Mouse (Mus musculus) lung, embryonic 14.5 days (tissue): ENCODE measurements around the gene Flt3. TPM values are rescaled to one million over a fixed set of nuclear protein-coding genes. Genes with fewer than 3 reads are reported as not detected.

Experiments
- ATAC-seq: fragments of 200-750 bp; cut with Nextera tagmentation; 2 replicates; pipeline ENCODE4 v1.8.0; 2017; ENCODE audit warnings: mild to moderate bottlenecking, moderate TSS enrichment, moderate library complexity; ENCODE audit not compliant: insufficient read depth
- DNase-seq: peaks from one replicate; pipeline ENCODE4 v3.0.0-alpha.2; 2015
- H3K27ac ChIP-seq: fragments of 300-500 bp; sonication (generic); 2 replicates; pipeline ENCODE4 v1.5.1; 2014; ENCODE audit warnings: low read depth, mild to moderate bottlenecking, moderate library complexity
- H3K27me3 ChIP-seq: fragments of 300-500 bp; sonication (generic); 2 replicates; pipeline ENCODE4 v1.6.1; 2014; ENCODE audit warnings: low read length, control low read depth; ENCODE audit not compliant: insufficient read depth
- H3K36me3 ChIP-seq: fragments of 300-500 bp; sonication (generic); 2 replicates; pipeline ENCODE4 v1.6.1; 2014; ENCODE audit warnings: control low read depth; ENCODE audit not compliant: insufficient read depth
- H3K4me1 ChIP-seq: fragments of 300-500 bp; sonication (generic); 2 replicates; pipeline ENCODE4 v1.6.1; 2014; ENCODE audit warnings: antibody characterized with exemption, control low read depth; ENCODE audit not compliant: insufficient read depth
- H3K4me2 ChIP-seq: fragments of 300-500 bp; sonication (generic); 2 replicates; pipeline ENCODE4 v1.6.1; 2014; ENCODE audit warnings: mild to moderate bottlenecking
- H3K4me3 ChIP-seq: fragments of 300-500 bp; sonication (generic); 2 replicates; pipeline ENCODE4 v1.5.1; 2014; ENCODE audit warnings: low read depth, low read length
- H3K9ac ChIP-seq: fragments of 300-500 bp; sonication (generic); 2 replicates; pipeline ENCODE4 v1.6.1; 2014
- H3K9me3 ChIP-seq: fragments of 300-500 bp; sonication (generic); 2 replicates; pipeline ENCODE4 v1.6.1; 2016; ENCODE audit warnings: low read depth, low read length, control low read depth
- CTCF ChIP-seq: IDR thresholded peaks from 2 replicates; pipeline ENCODE4 v1.5.1; 2016; ENCODE audit warnings: antibody characterized with exemption, low read depth
- WGBS: fragments of 180-500 bp; shearing (Covaris S2); extraction: QIAGEN DNeasy Blood & Tissue Kit; methylation state at CpG from one replicate; pipeline ENCODE4 v1.1.7; 2014; 5-methylcytosine and 5-hydroxymethylcytosine counted together
- polyA plus RNA-seq: library from polyadenylated mRNA; unstranded; fragments of >200 nt; fragmentation: Nextera tagmentation; extraction: Ambion mirVana; gene quantifications from 2 replicates; pipeline ENCODE4 v1.2.1, GENCODE M21; 2014

Gene Flt3
- polyA plus RNA-seq, 1 experiment from 2014 or later = 0.07 TPM

GRCm38 (mm10) chr5:147370276-147370675, 30.0 kb downstream of the Flt3 start:
- no peaks in the 10 kb centered on the region for H3K27me3 ChIP-seq
- DNase-seq (no peak), ATAC-seq (no peak)
- TF ChIP-seq CTCF = no peak
- 73% methylated on average over 8 of the region's 8 CpGs for whole genome bisulfite sequencing
- no peak overlapping the region for H3K4me3 ChIP-seq
- no peaks in the 10 kb centered on the region for H3K36me3 ChIP-seq
- H3K9ac ChIP-seq = no peak overlapping the region
- no peak overlapping the region for H3K4me2 ChIP-seq
- H3K9me3 ChIP-seq = no peaks in the 10 kb centered on the region
- no peaks in the 10 kb centered on the region for H3K4me1 ChIP-seq
- H3K27ac ChIP-seq = no peak overlapping the region

- no peaks in the 10 kb centered on the region for H3K36me3 ChIP-seq
- ATAC-seq = no peak
- H3K9ac ChIP-seq = no peak overlapping the region
- TF ChIP-seq CTCF = no peak
- H3K4me2 ChIP-seq = no peak overlapping the region
- no peak overlapping the region for H3K27ac ChIP-seq
- no peak for DNase-seq
- no peaks in the 10 kb centered on the region for H3K27me3 ChIP-seq
- 95% methylated on average over 6 of the region's 6 CpGs for WGBS
- no peaks in the 10 kb centered on the region for H3K4me1 ChIP-seq
- no peak overlapping the region for H3K4me3 ChIP-seq
- no peaks in the 10 kb centered on the region for H3K9me3 ChIP-seq
Observed at GRCm38 (mm10) chr5:147368221-147368620, 32.1 kb downstream of the Flt3 start.

- Histone ChIP-seq H3K9me3 (no peaks in the 10 kb centered on the region), H3K4me3 (no peak overlapping the region), H3K27me3 (no peaks in the 10 kb centered on the region), H3K9ac (no peak overlapping the region), H3K27ac (no peak overlapping the region), H3K36me3 (no peaks in the 10 kb centered on the region), H3K4me1 (no peaks in the 10 kb centered on the region), H3K4me2 (no peak overlapping the region)
- no peak for ATAC-seq
- TF ChIP-seq CTCF = no peak
- 45% methylated on average over 16 of the region's 16 CpGs for WGBS
- DNase-seq = peak; percentile 5
Observed at GRCm38 (mm10) chr5:147365995-147366765, 34.1 kb downstream of the Flt3 start.

GRCm38 (mm10) chr5:147363054-147363453, 37.2 kb downstream of the Flt3 start:
- H3K9me3 ChIP-seq = no peaks in the 10 kb centered on the region
- H3K4me3 ChIP-seq = no peak overlapping the region
- H3K4me2 ChIP-seq = no peak overlapping the region
- ATAC-seq (no peak), DNase-seq (peak; percentile 15)
- TF ChIP-seq CTCF = no peak
- 72% methylated on average over 12 of the region's 12 CpGs for WGBS
- H3K27me3 ChIP-seq = no peaks in the 10 kb centered on the region
- H3K27ac ChIP-seq = no peak overlapping the region
- H3K4me1 ChIP-seq = no peaks in the 10 kb centered on the region
- H3K9ac ChIP-seq = no peak overlapping the region
- H3K36me3 ChIP-seq = no peaks in the 10 kb centered on the region

- DNase-seq = no peak
Observed at GRCm38 (mm10) chr5:147358481-147358880, 41.8 kb downstream of the Flt3 start.

GRCm38 (mm10) chr5:147357536-147357935, 42.8 kb downstream of the Flt3 start:
- H3K9me3 ChIP-seq = no peaks in the 10 kb centered on the region
- ATAC-seq (no peak), DNase-seq (peak; percentile 34)
- no peaks in the 10 kb centered on the region for H3K4me1 ChIP-seq
- peak; percentile 61 for TF ChIP-seq CTCF
- no peak overlapping the region for H3K9ac ChIP-seq
- H3K27me3 ChIP-seq = no peaks in the 10 kb centered on the region
- no peak overlapping the region for H3K4me2 ChIP-seq
- no peak overlapping the region for H3K4me3 ChIP-seq
- no peaks in the 10 kb centered on the region for H3K36me3 ChIP-seq
- WGBS = 42% methylated on average over 3 of the region's 3 CpGs
- no peak overlapping the region for H3K27ac ChIP-seq

More at GRCm38 (mm10) chr5:147358481-147358880, 41.8 kb downstream of the Flt3 start:
- no peaks in the 10 kb centered on the region for H3K36me3 ChIP-seq
- H3K27me3 ChIP-seq = no peaks in the 10 kb centered on the region
- no peaks in the 10 kb centered on the region for H3K9me3 ChIP-seq
- no peak overlapping the region for H3K4me2 ChIP-seq
- H3K4me3 ChIP-seq = no peak overlapping the region
- no peaks in the 10 kb centered on the region for H3K4me1 ChIP-seq
- no peak for ATAC-seq
- H3K9ac ChIP-seq = no peak overlapping the region
- 81% methylated on average over 11 of the region's 11 CpGs for WGBS
- no peak overlapping the region for H3K27ac ChIP-seq
- TF ChIP-seq CTCF = no peak

- Histone ChIP-seq H3K27me3 (no peaks in the 10 kb centered on the region), H3K4me2 (no peak overlapping the region)
- no peak for ATAC-seq
Observed at GRCm38 (mm10) chr5:147356260-147357055, 43.8 kb downstream of the Flt3 start.

More at GRCm38 (mm10) chr5:147356260-147357055, 43.8 kb downstream of the Flt3 start:
- H3K9me3 ChIP-seq = no peaks in the 10 kb centered on the region
- H3K9ac ChIP-seq = no peak overlapping the region
- no peaks in the 10 kb centered on the region for H3K36me3 ChIP-seq
- DNase-seq = no peak
- 87% methylated on average over 13 of the region's 13 CpGs for WGBS
- no peak for TF ChIP-seq CTCF
- H3K4me3 ChIP-seq = no peak overlapping the region
- no peaks in the 10 kb centered on the region for H3K4me1 ChIP-seq
- no peak overlapping the region for H3K27ac ChIP-seq
